Mouse (Mus musculus) bone marrow, adult 2 months (tissue): ENCODE results near the gene Sgms1.
A peak's percentile ranks its signal among the peaks of the same experiment; 100 is the strongest.

ENCODE experiments used
- CTCF ChIP-seq: fragments of 200-500 bp; IDR thresholded peaks from 2 replicates; pipeline ENCODE4 v1.5.1; 2011; ENCODE audit warnings: low read length, control low read depth; ENCODE audit not compliant: control insufficient read depth, insufficient read depth
- POLR2A ChIP-seq: fragments of 200-500 bp; IDR thresholded peaks from 2 replicates; pipeline ENCODE4 v1.6.1; 2011; ENCODE audit warnings: low read depth, mild to moderate bottlenecking, control low read depth, low read length, borderline replicate concordance; ENCODE audit not compliant: control insufficient read depth

DNA sequence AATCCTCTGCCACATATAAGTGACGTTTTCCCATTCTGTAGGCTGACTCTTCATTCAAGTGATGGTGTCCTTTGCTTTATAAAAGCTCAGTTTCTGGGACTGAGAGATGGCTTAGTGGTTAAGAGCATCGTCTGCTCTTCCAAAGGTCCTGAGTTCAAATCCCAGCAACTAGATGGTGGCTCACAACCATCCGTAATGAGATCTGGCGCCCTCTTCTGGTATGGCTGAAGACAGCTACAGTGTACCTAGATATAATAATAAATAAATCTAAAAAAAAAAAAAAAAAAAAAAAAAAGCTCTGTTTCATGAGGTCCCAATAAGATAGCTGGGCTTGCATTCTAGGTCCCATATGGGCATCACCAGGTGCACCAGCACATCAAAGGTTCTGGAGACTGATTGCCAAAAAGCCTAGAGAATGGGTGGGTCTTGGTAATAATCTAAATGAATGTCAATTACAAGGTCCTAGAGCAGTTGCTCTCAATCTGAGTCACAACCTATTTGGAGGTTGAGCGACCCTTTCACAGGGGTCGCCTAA, 272.0 kb downstream of the Sgms1 start:
- TF ChIP-seq CTCF (0 out of 2 replicates have a peak, but pooled peaks have one; percentile 7), POLR2A (no peak)
